Mouse (Mus musculus) right cerebral cortex, postnatal 36 days (tissue): ENCODE results near the gene Kiss1r.
A peak's percentile ranks its signal among the peaks of the same experiment; 100 is the strongest.
"Not testable (repeated sequence)": the region's sequence is repeated elsewhere in the genome, so short reads cannot be mapped to it uniquely, and the experiment has no call there.

Experiments
- DNase-seq, 2 experiments: peaks; one replicate each; pipeline ENCODE4 v3.0.0; 2022; ENCODE audit warnings: low spot score in 2 of 2, mixed read lengths in 1 of 2

Kiss1r gene

GRCm38 (mm10) chr10:79916808-79917531 is at the start of gene Kiss1r:
TSS of gene Kiss1r (plus strand) at chr10:79916971.
- peak; percentile 73 to 77 for DNase-seq

- no peak for DNase-seq
Observed at GRCm38 (mm10) chr10:79871845-79872244, 44.9 kb upstream of the Kiss1r start.

- DNase-seq: no peak
Observed at GRCm38 (mm10) chr10:79872862-79873261, 43.9 kb upstream of the Kiss1r start.

- no peak for DNase-seq
Observed at GRCm38 (mm10) chr10:79873313-79873712, 43.5 kb upstream of the Kiss1r start.

- DNase-seq: no peak
Observed at GRCm38 (mm10) chr10:79873715-79874289, 43.0 kb upstream of the Kiss1r start.

GRCm38 (mm10) chr10:79874290-79874862 is 42.4 kb upstream of the Kiss1r start, which contains the start of the genes Prtn3 and Plppr3:
TSS of gene Prtn3 (plus strand) at chr10:79874476.
TSS of gene Plppr3 (minus strand) at chr10:79874634.
- no peak for DNase-seq

GRCm38 (mm10) chr10:79877174-79877573 is 39.6 kb upstream of the Kiss1r start:
- DNase-seq: no peak

- no peak for DNase-seq
Observed at GRCm38 (mm10) chr10:79877757-79878156, 39.0 kb upstream of the Kiss1r start.

- DNase-seq: no peak
Observed at GRCm38 (mm10) chr10:79879527-79879926, 37.2 kb upstream of the Kiss1r start.

- no peak for DNase-seq
Observed at GRCm38 (mm10) chr10:79880721-79881120, 36.0 kb upstream of the Kiss1r start.

- no peak for DNase-seq
Observed at GRCm38 (mm10) chr10:79881981-79882380, 34.8 kb upstream of the Kiss1r start.

- DNase-seq: peak; percentile 59 to 69
Observed at GRCm38 (mm10) chr10:79883297-79884084, 33.3 kb upstream of the Kiss1r start.

GRCm38 (mm10) chr10:79884446-79884845 is 32.3 kb upstream of the Kiss1r start:
- no peak for DNase-seq

- not testable (repeated sequence) for DNase-seq
Observed at GRCm38 (mm10) chr10:79884938-79885337, 31.8 kb upstream of the Kiss1r start.

GRCm38 (mm10) chr10:79886054-79886453 is 30.7 kb upstream of the Kiss1r start, which contains the start of gene Elane:
TSS of gene Elane (plus strand) at chr10:79886247.
- DNase-seq: no peak

GRCm38 (mm10) chr10:79886611-79887010 is 30.2 kb upstream of the Kiss1r start:
- DNase-seq: no peak

- no peak for DNase-seq
Observed at GRCm38 (mm10) chr10:79889386-79889785, 27.4 kb upstream of the Kiss1r start.

GRCm38 (mm10) chr10:79890670-79891069 is 26.1 kb upstream of the Kiss1r start, which contains the start of gene Cfd:
TSS of gene Cfd (plus strand) at chr10:79890853.
- no peak for DNase-seq

GRCm38 (mm10) chr10:79892451-79893118 is 24.2 kb upstream of the Kiss1r start:
- peak; percentile 55 to 61 for DNase-seq

GRCm38 (mm10) chr10:79896306-79896705 is 20.5 kb upstream of the Kiss1r start:
- no peak for DNase-seq

- DNase-seq: no peak
Observed at GRCm38 (mm10) chr10:79896814-79897213, 20.0 kb upstream of the Kiss1r start.
